Mouse (Mus musculus) E14TG2a.4 (cell line): ENCODE data around the gene Msh4.

Experiments used
- H3K27me3 ChIP-seq: 2 replicates; pipeline ENCODE4 v1.6.1; 2014; ENCODE audit warnings: low read length, control low read depth; ENCODE audit not compliant: insufficient read depth
- H3K36me3 ChIP-seq: 2 replicates; pipeline ENCODE4 v1.6.1; 2014; ENCODE audit warnings: low read length, control low read depth; ENCODE audit not compliant: insufficient read depth
- H3K4me1 ChIP-seq: replicated peaks from 2 replicates; pipeline ENCODE4 v1.6.1; 2014; ENCODE audit warnings: low read depth, low read length, control low read depth
- H3K4me3 ChIP-seq: replicated peaks from 2 replicates; pipeline ENCODE4 v1.5.1; 2014; ENCODE audit warnings: mild to moderate bottlenecking, low read length
- H3K9me3 ChIP-seq: 2 replicates; pipeline ENCODE4 v1.6.1; 2014; ENCODE audit warnings: low read length, control low read depth
- CTCF ChIP-seq: conservative IDR thresholded peaks from 2 replicates; pipeline ENCODE4 v1.5.1; 2014; ENCODE audit warnings: low read length
- NANOG ChIP-seq: IDR thresholded peaks from 2 replicates; pipeline ENCODE4 v1.6.1; 2014; ENCODE audit warnings: borderline replicate concordance, low read length, mixed read lengths
- POU5F1 ChIP-seq: IDR thresholded peaks from 2 replicates; pipeline ENCODE4 v1.6.1; 2014; ENCODE audit warnings: low read length, borderline replicate concordance

The Msh4 gene

GRCm38 (mm10) chr3:153913510-153914243, 7.7 kb upstream of the Msh4 start:
- TF ChIP-seq POU5F1 (no peak), NANOG (no peak), CTCF (no peak)
- peaks cover 58% of the 10 kb centered on the region for H3K4me1 ChIP-seq
- peaks cover 38% of the 10 kb centered on the region for H3K36me3 ChIP-seq
- no peaks in the 10 kb centered on the region for H3K9me3 ChIP-seq
- no peaks in the 10 kb centered on the region for H3K27me3 ChIP-seq
- peak overlapping the region; percentile 97 for H3K4me3 ChIP-seq

DNA sequence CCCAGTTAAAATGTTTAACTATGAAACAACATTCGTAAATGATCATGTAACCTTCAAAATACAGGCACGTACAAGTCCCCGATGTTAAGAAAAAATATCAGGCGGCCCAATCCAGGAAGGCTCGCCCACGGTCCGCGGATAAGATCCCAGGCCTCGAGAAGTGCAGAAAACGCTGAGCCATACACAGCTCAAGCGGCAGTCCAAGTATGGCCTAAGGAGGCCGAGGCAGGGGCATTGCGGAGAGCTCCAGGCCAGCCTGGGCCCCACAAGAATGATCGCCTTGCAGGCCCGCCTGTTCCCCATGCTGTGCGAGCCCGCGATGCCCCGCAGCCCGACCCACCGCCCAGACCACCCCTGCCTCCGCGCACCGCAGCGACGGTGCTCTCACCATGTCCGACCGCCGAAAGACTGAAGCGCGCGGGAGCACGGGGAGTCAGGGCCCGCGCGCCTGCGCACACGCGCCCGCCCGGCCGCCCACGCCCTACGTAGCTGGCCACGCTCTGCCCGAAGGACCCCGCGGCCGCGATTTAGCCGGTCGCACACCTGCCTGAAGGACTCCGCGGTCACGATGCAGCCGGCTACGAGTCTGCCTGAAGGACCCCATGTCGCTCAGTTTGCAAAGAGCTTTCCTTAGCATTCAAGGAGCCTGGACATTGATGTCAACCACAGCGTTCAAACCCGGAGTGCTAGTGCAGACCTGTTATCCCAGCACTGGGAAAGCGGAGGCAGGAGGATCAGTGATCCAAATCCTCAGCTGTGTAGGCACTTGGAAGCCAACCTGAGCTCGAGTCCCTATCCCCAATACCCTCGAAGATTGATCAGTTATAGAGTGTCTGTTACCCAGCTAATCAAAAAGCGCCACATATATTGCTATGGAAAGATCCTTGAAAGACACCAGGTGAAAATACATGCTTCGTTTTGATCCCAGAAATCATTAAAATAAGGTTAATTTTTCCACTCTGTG, 6.9 kb upstream of the Msh4 start, which contains the start of gene Rabggtb:
Rabggtb (minus strand) TSS at position 464 of the 964 bp plus-strand sequence.
- H3K36me3 ChIP-seq = peaks cover 47% of the 10 kb centered on the region
- TF ChIP-seq POU5F1 (no peak), NANOG (no peak), CTCF (no peak)
- H3K4me3 ChIP-seq = peak within 1 kb of the TSS; percentile 97
- H3K9me3 ChIP-seq = no peaks in the 10 kb centered on the region
- H3K4me1 ChIP-seq = peaks cover 58% of the 10 kb centered on the region
- H3K27me3 ChIP-seq = no peaks in the 10 kb centered on the region

GRCm38 (mm10) chr3:153911882-153912440, 6.0 kb upstream of the Msh4 start:
- TF ChIP-seq CTCF (no peak), POU5F1 (no peak), NANOG (no peak)
- no peaks in the 10 kb centered on the region for H3K9me3 ChIP-seq
- H3K4me3 ChIP-seq = peak overlapping the region; percentile 97
- peaks cover 55% of the 10 kb centered on the region for H3K36me3 ChIP-seq
- H3K27me3 ChIP-seq = no peaks in the 10 kb centered on the region
- peaks cover 54% of the 10 kb centered on the region for H3K4me1 ChIP-seq

- H3K9me3 ChIP-seq = no peaks in the 10 kb centered on the region
- H3K4me3 ChIP-seq = peak overlapping the region; percentile 97
- H3K4me1 ChIP-seq = peaks cover 53% of the 10 kb centered on the region
- H3K27me3 ChIP-seq = no peaks in the 10 kb centered on the region
- peaks cover 61% of the 10 kb centered on the region for H3K36me3 ChIP-seq
- TF ChIP-seq POU5F1 (no peak), NANOG (no peak), CTCF (no peak)
Observed at GRCm38 (mm10) chr3:153911197-153911881, 5.4 kb upstream of the Msh4 start.

DNA sequence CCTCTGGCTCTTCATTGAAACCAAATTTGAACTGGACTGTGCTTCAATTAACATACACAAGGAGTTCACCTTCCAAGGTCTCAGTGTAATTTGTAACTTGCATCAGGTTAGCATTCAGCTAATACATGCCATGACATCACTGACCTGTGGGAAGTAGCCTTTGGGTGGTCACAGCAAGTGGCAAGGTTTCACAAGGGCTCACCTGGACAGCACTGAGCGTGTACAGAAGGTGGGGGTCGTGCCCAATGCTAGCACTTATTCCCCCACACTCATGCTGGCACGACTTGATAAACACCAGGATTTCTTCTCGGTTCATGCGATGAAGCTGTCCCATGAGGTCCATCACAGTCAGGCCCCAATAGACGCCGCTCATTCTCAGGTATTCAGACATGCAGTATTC, 4.6 kb upstream of the Msh4 start:
- peaks cover 65% of the 10 kb centered on the region for H3K36me3 ChIP-seq
- TF ChIP-seq CTCF = no peak
- no peak for TF ChIP-seq NANOG
- H3K4me3 ChIP-seq = peak overlapping the region; percentile 97
- no peaks in the 10 kb centered on the region for H3K9me3 ChIP-seq
- H3K4me1 ChIP-seq = peaks cover 53% of the 10 kb centered on the region
- H3K27me3 ChIP-seq = no peaks in the 10 kb centered on the region

DNA sequence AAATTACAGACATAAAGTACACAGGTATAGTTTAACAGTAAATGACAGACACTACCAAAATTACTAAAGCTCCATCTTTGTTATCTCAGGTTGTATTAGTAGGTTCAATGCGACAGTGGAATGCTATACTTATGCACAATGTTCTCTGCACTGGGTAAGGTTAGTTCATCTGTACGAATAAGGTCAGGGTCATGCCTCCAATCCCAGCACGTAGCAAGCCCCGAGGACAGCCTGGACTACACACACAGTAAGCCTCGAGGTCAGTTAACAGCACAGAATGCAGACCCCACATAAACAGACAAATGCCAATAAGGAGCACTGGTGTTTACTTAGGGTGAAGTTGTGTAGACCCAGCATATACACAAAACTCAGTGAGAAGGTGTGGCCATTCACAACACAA, 3.0 kb upstream of the Msh4 start:
- peak overlapping the region; percentile 97 for H3K4me3 ChIP-seq
- no peak for TF ChIP-seq NANOG
- TF ChIP-seq POU5F1 = no peak
- TF ChIP-seq CTCF = no peak
- no peaks in the 10 kb centered on the region for H3K9me3 ChIP-seq
- H3K4me1 ChIP-seq = peaks cover 56% of the 10 kb centered on the region
- no peaks in the 10 kb centered on the region for H3K27me3 ChIP-seq
- H3K36me3 ChIP-seq = peaks cover 68% of the 10 kb centered on the region

GRCm38 (mm10) chr3:153905251-153906135, 445 bp downstream of the Msh4 start:
- Histone ChIP-seq H3K36me3 (peaks cover 55% of the 10 kb centered on the region), H3K27me3 (no peaks in the 10 kb centered on the region), H3K9me3 (no peaks in the 10 kb centered on the region), H3K4me1 (peaks cover 64% of the 10 kb centered on the region), H3K4me3 (peak overlapping the region; percentile 83)
- no peak for TF ChIP-seq NANOG
- no peak for TF ChIP-seq POU5F1
- TF ChIP-seq CTCF = no peak
